Mouse (Mus musculus) splenic B cell, adult 2 months (primary cell): ENCODE measurements around the gene Gramd1b.
"Not testable (repeated sequence)": the region's sequence is repeated elsewhere in the genome, so short reads cannot be mapped to it uniquely, and the experiment has no call there.

ENCODE experiments used
- DNase-seq: peaks from one replicate; pipeline ENCODE4 v3.0.0-alpha.2; 2011; ENCODE audit warnings: low read depth, low spot score
- H3K27me3 ChIP-seq: 2 replicates; pipeline ENCODE4 v1.6.1; 2012; ENCODE audit warnings: mild to moderate bottlenecking, low read length, moderate library complexity, mixed read lengths; ENCODE audit not compliant: control insufficient read depth, poor library complexity, insufficient read depth, severe bottlenecking
- H3K36me3 ChIP-seq: 2 replicates; pipeline ENCODE4 v1.6.1; 2012; ENCODE audit warnings: mild to moderate bottlenecking, low read length, moderate library complexity, mixed read lengths; ENCODE audit not compliant: control insufficient read depth, poor library complexity, insufficient read depth, severe bottlenecking

The Gramd1b gene

GRCm38 (mm10) chr9:40537708-40538105, 6.5 kb upstream of the Gramd1b start:
- DNase-seq, result no peak
- no peaks in the 10 kb centered on the region for H3K36me3 ChIP-seq
- H3K27me3 ChIP-seq, result no peaks in the 10 kb centered on the region

- Histone ChIP-seq H3K36me3 (no peaks in the 10 kb centered on the region), H3K27me3 (no peaks in the 10 kb centered on the region)
- DNase-seq, result no peak
Observed at GRCm38 (mm10) chr9:40537044-40537707, 6.0 kb upstream of the Gramd1b start.

GRCm38 (mm10) chr9:40530536-40530935, 647 bp downstream of the Gramd1b start:
- Histone ChIP-seq H3K36me3 (no peaks in the 10 kb centered on the region), H3K27me3 (no peaks in the 10 kb centered on the region)
- no peak for DNase-seq

GRCm38 (mm10) chr9:40528733-40529132, 2.5 kb downstream of the Gramd1b start:
- H3K27me3 ChIP-seq, result no peaks in the 10 kb centered on the region
- DNase-seq, result no peak
- H3K36me3 ChIP-seq, result no peaks in the 10 kb centered on the region

- DNase-seq, result peak; percentile 50
- Histone ChIP-seq H3K36me3 (no peaks in the 10 kb centered on the region), H3K27me3 (no peaks in the 10 kb centered on the region)
Observed at GRCm38 (mm10) chr9:40526928-40527327, 4.3 kb downstream of the Gramd1b start.

- DNase-seq, result no peak
- Histone ChIP-seq H3K27me3 (no peaks in the 10 kb centered on the region), H3K36me3 (no peaks in the 10 kb centered on the region)
Observed at GRCm38 (mm10) chr9:40522156-40522555, 9.0 kb downstream of the Gramd1b start.

- Histone ChIP-seq H3K36me3 (no peaks in the 10 kb centered on the region), H3K27me3 (no peaks in the 10 kb centered on the region)
- no peak for DNase-seq
Observed at GRCm38 (mm10) chr9:40521097-40521496, 10.1 kb downstream of the Gramd1b start.

GRCm38 (mm10) chr9:40519294-40519693, 11.9 kb downstream of the Gramd1b start:
- DNase-seq, result no peak
- Histone ChIP-seq H3K27me3 (no peaks in the 10 kb centered on the region), H3K36me3 (no peaks in the 10 kb centered on the region)

GRCm38 (mm10) chr9:40511970-40512369, 19.2 kb downstream of the Gramd1b start:
- no peaks in the 10 kb centered on the region for H3K36me3 ChIP-seq
- DNase-seq, result no peak
- no peaks in the 10 kb centered on the region for H3K27me3 ChIP-seq

- H3K36me3 ChIP-seq, result no peaks in the 10 kb centered on the region
- DNase-seq, result no peak
- H3K27me3 ChIP-seq, result no peaks in the 10 kb centered on the region
Observed at GRCm38 (mm10) chr9:40509479-40509878, 21.7 kb downstream of the Gramd1b start.

- no peak for DNase-seq
- H3K27me3 ChIP-seq, result no peaks in the 10 kb centered on the region
- H3K36me3 ChIP-seq, result no peaks in the 10 kb centered on the region
Observed at GRCm38 (mm10) chr9:40506576-40506975, 24.6 kb downstream of the Gramd1b start.

GRCm38 (mm10) chr9:40505471-40506312, 25.5 kb downstream of the Gramd1b start:
- Histone ChIP-seq H3K27me3 (no peaks in the 10 kb centered on the region), H3K36me3 (no peaks in the 10 kb centered on the region)
- DNase-seq, result no peak

GRCm38 (mm10) chr9:40504886-40505285, 26.3 kb downstream of the Gramd1b start:
- DNase-seq, result no peak
- H3K36me3 ChIP-seq, result no peaks in the 10 kb centered on the region
- H3K27me3 ChIP-seq, result no peaks in the 10 kb centered on the region

GRCm38 (mm10) chr9:40500691-40501090, 30.5 kb downstream of the Gramd1b start:
- Histone ChIP-seq H3K36me3 (no peaks in the 10 kb centered on the region), H3K27me3 (no peaks in the 10 kb centered on the region)
- DNase-seq, result no peak

GRCm38 (mm10) chr9:40482351-40483084, 48.7 kb downstream of the Gramd1b start:
- not testable (repeated sequence) for H3K27me3 ChIP-seq, H3K36me3 ChIP-seq, DNase-seq
